Mouse (Mus musculus) lung, adult 18-20 months (tissue): ENCODE results near the gene Mup19.
"Not testable (repeated sequence)": the region's sequence is repeated elsewhere in the genome, so short reads cannot be mapped to it uniquely, and the experiment has no call there.

Source experiments
- DNase-seq, 2 experiments: peaks; one replicate each; pipeline ENCODE4 v3.0.0; 2022; ENCODE audit warnings: mixed read lengths in 2 of 2

Mup19 gene

DNA sequence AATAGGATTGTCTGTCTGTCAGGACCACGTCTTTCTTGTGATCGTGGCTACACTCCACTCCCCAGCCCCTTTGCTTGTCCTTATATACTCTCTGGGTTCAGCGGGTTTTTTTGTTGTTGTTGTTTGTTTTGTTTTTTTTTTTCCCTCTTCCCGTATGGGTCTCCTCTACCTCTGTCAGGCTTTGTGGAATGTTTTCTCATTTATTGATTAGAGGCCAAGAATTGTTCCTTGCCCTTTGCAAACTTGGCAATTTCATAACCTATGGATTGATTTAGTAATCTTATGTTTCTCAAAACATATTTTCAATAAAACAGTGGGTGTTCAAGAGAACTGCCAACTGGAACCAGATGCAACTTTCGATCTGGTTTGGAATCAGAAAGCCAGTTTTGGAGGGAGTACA, at the start of gene Mup19:
Mup19 (minus strand) TSS at position 101 of the 400 bp plus-strand sequence.
- DNase-seq: not testable (repeated sequence)

DNA sequence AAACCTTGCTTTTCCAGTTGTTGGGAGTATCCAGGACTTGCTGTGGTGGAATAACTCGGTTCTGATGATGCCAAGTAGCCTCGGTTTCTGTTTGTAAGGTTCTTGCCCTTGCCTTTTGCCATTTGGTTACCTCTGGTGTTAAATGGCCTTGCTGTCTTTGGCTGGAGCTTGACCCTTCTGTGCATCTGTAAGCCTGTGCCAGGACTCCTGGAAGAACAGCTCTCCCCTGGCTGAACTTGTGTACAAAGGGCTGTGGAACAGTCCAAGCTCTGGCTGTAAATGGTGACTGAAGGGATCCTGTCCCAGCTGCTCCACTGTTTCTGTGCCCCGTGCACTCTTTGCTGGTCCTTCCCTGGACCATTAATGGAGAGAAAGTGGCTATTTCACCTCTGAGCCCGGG, 47.1 kb upstream of the Mup19 start:
- DNase-seq: no peak

DNA sequence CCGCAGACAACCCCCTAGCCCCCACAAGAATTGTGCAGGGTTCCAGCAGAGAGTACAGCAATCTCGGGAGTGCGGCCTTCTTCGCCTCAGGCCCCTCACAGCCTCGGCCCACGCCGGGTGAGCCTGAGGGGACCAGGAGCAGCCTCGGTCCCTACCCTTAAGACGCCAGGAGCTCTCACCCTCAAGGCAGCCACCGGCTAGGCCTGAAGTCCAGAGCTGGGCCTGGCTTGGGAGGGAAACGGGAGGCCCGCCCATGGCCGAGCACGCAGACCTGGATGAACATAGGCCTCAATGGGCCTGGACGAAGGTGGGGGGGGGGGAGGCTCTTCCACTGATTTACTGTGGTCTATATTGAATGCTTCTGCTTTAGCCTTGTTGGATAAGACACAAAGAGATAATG, 41.1 kb upstream of the Mup19 start:
- DNase-seq: no peak

DNA sequence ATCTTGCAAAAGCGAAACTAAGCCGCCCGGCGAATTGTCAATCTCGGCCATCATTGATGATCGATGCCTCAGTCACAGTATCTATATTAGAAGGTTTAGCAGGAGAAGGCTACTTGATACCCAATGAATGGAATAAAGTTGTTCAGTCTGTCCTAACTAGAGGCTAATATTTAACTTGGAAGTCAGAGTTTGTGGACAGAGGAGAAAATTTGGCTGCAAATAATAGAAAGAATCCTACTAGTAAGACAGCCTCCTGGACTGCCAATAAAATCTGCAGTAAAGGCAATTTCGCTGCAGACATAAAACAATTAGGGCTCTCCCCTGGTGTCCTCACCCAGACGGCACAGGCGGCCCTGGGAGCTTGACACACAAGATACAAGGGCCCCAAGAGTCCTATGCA, 40.5 kb upstream of the Mup19 start:
- not testable (repeated sequence) for DNase-seq

DNA sequence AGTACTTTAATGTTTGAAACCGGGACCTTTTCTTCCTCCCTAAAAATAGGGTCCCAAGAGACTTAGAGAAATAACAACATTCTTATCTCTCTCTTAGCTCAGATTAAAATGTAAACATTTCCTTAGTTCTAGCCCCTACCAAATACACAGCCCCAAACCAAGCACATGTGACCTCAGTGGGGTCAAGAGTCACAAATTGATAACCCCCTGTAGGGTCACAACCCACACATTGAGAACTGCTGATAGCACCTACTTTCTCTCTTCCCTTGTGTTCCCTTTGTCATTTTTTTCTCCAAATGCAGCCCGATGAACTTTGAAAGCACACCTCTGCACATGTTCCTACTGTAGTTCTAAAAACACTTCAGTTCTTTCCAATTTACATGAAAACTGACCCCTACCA, 33.5 kb upstream of the Mup19 start:
- DNase-seq: no peak

DNA sequence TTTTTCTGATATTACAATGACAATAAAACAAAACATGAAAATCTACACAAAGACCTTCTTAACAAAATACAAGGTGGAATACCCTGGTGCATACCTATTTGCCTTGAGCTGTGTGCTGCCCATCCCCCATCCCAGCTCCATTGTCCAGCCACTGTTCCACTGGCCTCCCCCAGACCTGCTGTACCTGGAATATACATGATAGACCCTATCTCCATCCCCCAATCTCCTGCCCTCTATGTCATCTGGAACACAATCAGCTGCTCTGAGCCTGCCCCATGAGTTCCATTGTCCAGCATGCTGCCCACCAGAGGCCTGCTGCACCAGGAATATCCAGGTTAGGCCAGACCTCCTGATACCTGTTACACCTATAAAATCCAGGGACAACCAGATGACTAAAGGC, 31.4 kb upstream of the Mup19 start:
- DNase-seq: no peak

DNA sequence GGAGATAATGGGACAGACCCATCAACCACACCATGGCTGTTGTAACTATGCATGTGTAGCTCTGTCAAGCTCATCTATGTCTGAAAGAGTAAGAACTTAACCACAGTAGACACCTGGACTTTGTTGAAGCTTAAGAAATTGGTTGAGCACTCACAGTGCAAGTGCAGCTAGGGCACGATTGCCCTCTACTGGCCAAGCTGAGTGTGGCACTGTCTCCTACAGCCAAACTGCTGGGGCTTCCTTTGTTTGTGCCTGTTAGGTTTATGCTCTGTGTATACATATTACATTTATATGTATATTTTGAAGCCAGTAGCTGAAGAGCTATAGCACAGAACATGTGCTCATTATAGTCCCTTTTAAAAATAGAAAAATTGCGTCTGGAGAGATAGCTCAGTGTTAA, 29.1 kb upstream of the Mup19 start:
- not testable (repeated sequence) for DNase-seq

DNA sequence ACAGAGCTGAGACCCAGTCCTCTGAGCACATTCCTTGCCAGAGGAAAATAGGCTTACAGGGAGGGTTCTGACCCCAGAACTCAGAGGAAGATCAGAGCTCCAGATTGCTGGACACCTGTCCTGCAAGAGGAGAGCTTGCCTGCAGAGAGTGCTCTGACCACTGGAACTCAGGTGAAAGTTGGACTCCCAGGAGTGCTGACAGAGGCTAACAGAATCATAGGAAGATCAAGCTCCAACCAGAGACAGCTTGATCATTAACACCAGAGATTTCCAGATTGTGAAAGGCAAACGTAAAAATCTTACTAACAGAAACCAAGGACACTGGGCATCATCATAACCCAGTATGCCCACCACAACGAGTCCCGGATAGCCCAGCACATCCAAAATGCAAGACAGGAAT, 26.9 kb upstream of the Mup19 start:
- DNase-seq: not testable (repeated sequence)

DNA sequence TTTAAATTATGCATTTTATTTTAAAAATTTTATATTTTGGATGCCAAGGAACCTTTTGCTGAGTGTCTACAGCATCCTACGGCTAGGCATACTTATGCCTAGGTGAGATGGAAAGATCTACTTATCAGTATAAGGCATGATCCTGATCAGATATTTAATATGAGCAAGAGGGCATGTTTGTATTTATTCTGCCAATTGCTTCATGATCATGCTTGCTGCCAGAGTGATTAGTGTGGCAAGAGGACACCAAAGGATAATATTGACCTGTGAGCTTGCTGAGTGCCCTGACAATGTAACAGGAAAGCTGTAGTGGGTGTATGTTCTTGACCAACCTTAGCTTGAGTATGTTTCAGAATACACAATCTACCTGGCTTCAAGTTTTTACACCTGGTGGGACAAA, 7.6 kb upstream of the Mup19 start:
- DNase-seq: not testable (repeated sequence)

DNA sequence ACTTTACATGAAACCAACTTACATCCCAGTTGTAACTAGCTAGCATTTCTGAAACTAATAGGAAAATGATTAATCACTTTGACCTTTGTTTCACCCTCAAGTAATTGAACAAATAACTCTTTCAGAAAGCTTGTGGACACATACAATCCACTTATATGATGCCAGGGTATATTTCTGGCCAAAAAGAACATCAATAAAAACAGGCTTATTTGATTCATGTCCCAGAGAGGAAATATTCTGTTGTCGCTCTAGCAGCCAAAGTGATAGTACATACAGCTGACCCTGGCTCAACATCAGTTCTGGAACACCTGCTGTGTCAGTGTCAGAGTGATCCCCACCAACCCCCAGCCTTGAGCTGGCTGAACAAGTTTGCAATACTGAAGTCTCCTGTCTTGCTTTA, 2.2 kb upstream of the Mup19 start:
- not testable (repeated sequence) for DNase-seq
